Mouse (Mus musculus): ENCODE measurements around the gene Trpm1.

DNA sequence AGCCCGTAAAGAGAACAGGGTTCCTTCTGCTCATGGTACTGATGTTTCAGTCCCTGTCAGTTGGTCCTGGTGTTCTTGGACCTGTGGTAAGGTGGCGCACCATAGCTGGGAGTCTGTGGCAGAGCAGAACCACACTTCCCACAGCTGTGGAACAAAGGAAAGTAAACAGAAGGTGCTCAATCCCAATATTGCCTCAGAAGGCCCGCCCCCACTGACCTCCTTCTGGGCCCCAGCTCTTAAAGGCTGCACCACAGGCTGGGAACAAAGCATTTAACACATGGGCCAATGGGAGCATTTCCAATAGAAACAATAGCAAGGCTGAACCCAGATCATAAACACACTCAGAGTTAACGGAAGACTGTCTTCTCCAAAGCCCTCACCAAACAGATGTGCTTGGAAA lies 82.9 kb downstream of the Trpm1 start:
- TF ChIP-seq POLR2A (IDR thresholded peaks at IDR 0.05; ENCODE audit: borderline replicate concordance, insufficient read depth, low read length), result no peak
- TF ChIP-seq CTCF (IDR thresholded peaks at IDR 0.05; ENCODE audit: borderline replicate concordance, insufficient read depth, low read depth, low read length), result no peak

Data from cerebellum, adult 2 months (tissue).